Mouse (Mus musculus) right cerebral cortex, postnatal 4 days (tissue): Measurements from ENCODE around the gene Evi5.
A peak's percentile ranks its signal among the peaks of the same experiment; 100 is the strongest.

Experiments used
- DNase-seq: peaks from one replicate; pipeline ENCODE4 v3.0.0-alpha.2; 2022

The Evi5 gene

DNA sequence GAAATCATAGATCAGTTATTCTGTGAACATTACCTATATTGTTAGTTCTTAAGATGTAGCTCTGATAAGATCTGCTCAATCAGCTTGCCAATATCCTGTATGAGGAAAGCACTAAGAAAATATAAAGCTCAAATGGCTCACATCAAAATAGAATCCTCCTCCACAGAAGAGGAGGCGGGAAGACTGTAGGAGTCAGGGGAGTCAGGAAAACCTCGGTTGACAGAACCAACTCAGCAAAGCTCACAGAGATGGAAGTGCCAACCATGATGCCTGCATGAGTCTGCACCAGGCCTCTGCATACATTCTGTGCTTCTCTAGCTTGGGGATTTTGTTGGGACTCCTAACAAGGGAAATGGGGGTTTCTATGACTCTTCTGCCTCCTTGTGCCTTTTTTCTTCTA is 73.7 kb downstream of the Evi5 start:
- no peak for DNase-seq

DNA sequence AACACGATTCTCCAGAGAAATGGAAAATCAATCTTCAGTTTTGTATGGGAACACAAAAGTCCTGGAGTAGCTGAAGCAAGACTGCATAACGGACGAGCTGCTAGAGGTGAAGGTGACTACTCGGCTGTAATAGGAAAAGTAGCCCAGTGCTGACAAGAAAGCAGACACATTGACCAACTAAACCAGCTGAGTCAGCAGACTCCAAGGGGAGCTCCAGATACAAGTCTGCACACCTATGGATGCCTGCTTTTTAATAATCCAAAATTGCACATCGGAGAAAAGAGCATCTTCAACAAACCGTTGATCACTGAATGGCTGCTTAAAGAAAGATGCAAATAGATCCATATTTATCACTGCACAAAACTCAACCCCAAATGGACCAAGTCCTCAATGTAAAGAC is 76.6 kb downstream of the Evi5 start:
- no peak for DNase-seq

DNA sequence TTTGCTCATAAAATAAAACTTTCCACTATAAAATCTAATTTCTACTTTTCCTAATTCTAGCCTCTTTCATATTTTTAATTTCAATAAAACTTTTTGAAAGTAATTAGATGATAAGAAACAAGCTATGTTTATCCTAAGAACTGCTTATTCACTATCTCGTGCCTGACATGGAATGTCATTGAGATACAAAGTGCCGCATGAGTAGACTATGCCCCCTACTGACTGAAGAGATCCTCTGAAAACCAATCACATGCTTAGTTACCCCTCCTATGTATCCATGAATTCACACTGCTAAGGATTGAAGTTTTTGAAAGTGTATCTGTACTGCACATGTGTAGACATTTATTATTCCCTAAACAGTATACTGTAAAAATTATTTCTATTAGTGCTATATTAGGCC is 81.0 kb downstream of the Evi5 start:
- no peak for DNase-seq

DNA sequence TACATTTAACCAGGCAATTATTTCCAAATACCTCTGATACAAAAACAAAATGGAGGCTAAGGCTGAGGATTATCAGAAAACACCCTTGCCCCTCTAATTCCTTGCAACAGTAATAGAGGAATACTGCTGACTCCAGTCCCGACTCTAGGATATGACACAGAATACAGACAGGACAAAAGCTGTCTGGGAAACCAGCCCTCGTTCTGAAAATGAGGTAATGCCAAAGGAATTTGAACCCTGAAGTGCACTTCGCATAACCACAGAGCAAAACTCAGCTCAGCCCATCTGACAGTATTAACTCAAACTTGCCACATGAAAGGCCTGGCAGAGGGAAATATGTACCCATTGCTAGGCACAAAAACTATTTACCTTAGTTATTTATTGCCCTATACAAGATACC is 81.6 kb downstream of the Evi5 start:
- no peak for DNase-seq

DNA sequence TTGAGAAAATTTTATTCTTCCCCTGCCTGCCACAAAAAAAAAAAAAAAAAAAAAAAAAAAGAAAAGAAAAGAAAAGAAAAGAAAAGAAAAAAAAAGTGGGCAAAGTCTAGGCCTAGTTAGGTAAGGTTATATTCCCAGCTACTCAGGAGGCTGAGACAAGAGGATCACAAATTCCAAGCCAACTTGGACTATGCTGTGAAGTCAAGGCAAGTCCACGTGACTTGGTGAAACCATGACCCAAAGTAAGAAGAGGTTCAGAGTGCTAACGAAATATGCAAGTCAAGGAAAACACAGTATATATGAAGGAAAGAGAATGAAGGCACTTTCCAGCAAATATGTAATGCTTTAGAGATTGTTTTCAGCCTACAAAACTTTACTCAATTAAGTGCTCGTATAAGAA is 82.4 kb downstream of the Evi5 start:
- DNase-seq, result no peak

DNA sequence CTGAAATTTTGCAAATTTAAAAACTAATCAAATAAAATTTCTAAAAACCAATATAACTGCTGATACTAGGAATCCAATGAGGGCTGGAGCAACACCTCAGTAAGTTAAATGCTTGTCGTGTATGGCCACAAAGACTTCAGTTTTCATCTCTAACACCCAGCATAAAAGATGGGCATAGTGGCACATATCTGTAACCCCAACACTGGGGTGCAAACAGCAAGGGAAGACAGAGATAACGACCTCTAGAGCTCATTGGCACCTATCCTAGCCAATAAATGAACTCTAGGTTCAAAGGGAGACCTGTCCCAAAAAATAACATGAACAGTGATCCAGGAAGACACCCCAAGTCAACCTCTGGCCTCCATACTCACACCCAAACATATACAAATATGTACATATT is 82.9 kb downstream of the Evi5 start:
- no peak for DNase-seq

DNA sequence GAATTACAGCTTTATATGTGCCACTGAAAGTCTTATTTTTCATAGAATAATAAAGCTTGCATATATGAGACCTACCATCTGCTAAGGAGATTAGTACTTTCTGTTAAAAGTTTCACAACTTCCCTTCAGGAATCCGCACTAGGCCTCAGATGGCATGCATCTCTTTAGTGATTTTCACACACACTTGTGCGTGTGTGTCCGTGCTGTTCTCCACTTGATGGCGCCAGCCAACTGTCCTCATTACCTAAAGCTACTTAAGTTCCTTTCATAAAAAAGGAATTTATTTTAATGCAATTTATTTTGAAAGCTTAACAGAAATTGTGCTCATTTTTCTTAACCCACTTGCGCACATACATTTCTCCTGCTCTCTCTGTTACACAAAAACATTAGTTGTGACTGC is 85.4 kb downstream of the Evi5 start:
- peak; percentile 32 for DNase-seq

DNA sequence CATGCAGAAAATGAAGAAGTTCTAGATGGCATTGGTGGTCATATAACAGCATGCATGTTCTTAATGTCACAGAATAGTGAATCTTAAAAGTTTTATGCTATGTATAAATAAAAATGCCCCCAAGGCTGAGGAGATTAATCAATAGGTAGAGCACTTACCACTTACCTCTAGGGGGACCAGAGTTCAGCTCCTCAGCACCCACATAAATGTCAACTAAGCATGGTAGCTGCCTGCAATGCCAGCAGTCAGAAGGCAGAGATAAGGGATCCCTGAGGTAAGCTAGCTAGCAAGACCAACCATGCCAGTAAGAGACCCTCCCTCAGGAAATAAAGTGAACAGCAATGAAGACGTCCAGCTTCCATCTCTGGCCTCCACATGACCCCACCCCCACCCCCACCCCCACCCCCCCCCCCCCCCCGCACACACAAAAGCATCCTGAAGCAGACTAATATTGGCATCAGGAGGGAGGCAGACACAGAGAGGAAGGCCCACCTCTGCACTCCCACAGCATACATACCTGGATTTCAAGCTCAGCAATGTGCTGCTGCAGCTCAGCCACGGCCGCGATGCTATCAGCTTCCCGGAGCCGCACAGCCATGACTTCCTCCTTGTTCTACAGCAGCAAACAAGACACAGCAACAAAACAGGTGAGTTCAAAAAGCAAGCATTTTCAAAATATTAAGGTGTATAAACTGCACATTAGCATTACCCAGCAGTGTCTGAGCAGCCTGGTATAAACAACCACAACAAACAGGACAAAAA is 87.0 kb downstream of the Evi5 start:
- DNase-seq, result no peak

DNA sequence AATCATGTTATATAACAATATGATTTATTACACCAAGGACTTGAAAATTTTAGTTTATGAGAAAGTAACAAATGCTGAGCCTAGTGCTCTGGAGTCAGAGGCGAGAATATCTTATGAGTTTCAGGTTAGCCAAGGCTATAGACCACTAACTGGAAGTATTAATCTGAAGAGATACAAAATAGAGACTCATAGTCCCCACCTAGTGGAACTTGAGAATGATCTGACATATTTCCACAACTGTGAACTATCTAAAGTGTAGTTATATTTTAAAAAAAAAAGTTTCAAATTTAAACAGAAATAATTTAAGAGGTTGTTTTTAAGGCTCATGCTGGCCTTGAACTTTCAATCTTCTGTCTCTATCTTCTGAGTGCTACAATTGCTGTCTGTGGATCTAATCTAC is 92.5 kb downstream of the Evi5 start:
- no peak for DNase-seq

DNA sequence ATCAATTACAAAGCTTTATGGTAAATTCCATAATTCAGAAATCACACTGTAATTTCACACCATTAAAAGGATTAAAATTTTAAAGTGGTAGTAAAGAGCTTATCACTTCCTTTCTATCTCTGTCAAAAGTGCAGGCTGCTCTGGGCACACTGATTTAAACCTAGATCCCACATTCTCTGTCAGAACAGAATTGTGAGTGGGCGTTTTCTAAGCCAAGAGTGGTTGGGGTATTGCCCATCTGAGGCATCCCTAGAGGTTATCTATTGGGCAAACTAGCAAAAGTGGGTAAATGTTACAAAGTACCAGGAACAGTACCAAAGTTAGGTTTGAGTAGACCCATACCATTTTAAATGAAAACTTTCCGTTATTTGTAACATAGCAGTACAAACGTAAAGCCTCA is 96.1 kb downstream of the Evi5 start:
- DNase-seq, result no peak

DNA sequence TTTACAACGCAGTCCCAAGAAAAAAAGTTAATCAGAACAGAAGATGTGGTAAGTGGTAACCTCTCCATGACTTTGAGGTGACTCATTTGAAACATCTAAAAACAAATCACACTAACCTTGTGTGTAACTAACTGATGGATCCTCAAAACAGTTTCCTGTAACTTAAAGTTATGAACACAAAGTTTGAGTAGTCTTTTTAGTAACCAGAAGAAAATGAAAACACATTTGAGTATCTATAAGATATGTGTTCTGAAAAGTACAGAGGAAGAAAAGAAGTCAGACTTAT is 97.4 kb downstream of the Evi5 start:
- DNase-seq, result no peak

DNA sequence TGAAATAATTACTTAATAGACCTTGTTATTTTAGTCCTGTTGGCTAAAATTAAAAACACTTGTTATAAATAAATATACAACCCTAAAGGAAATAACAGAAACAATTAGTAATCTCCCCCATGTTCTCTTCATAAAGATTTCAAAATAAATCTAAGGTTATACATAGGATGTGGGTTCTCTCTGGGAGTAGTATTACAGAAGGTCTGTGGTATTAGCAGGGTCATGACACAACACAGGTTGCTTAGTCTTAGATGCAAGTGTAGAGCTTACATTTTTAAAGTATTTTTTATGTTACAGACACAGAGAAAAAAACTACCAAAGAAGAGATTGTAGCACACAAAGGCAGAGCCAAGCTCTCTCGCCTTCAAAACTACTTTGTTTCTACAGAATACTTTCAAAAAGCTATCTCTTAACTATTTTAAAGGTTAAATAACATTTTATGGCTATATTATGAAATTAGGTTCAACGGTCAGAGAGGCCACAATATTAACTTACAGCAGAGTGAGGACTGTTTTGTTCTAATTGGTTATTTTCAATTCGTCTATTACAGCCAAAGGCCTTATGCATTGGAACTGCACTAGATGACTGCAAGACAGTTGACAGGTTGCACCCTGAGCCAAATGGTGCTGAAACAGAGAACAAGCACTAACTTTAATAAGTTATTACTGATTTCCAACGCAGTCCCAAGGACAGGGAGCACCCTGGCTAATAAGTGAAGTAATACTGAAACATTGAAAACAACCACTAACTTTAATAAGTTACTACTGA is 97.9 kb downstream of the Evi5 start:
- no peak for DNase-seq

DNA sequence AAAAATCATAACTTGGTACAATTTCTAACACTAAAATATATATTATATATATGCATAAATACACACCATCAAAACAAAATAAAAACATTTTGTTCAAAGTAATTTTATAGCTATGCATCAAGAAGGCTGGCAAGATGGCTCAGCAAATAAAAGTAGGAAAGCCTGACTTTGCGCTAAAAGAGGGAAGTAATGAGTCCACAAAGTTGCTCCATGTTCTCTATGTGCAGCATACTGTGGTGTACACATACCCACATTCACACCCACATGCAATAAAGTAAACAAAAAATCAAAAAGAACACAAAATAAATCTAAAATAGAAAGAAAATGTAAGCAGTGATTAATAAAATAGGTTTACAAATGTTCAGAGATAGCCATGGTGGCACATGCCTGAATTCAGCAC is 99.0 kb downstream of the Evi5 start:
- no peak for DNase-seq

DNA sequence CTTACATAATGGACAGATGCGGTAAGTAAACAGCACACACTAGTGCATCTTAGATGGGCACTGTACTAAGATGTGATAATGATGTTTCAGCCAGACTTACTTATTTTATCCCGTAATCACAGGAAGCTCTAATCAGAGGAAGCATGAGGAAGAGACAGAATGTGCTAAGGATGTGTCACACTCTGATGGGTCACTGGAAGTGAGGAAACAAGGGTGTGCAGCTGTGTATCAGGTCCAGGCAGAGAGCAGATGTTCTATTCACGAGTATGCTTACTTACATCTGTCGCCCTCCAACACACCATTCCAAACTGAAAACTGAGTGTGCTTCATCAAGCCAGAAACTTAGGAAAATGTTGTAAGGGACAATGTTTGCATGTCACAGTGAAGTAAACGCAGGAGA is 102.9 kb downstream of the Evi5 start:
- DNase-seq, result no peak

DNA sequence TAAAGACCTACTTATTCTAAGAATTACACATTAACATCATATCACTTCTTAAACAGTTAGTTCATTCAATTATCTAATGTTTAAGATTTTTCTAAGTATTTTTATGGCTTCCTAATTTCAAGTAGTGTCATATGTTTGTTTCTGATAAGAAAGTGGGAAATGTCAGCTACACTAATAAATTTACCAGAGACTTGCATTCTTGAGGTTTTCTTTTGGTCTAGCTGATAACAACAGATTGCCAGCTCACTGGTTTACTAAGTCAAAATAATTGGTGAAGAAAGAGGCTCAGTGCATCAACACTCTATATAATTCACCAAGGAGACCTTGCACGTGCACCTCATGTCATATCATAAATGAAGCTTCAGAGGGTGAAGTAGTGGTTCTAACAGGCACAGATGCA is 106.7 kb downstream of the Evi5 start:
- DNase-seq, result no peak

DNA sequence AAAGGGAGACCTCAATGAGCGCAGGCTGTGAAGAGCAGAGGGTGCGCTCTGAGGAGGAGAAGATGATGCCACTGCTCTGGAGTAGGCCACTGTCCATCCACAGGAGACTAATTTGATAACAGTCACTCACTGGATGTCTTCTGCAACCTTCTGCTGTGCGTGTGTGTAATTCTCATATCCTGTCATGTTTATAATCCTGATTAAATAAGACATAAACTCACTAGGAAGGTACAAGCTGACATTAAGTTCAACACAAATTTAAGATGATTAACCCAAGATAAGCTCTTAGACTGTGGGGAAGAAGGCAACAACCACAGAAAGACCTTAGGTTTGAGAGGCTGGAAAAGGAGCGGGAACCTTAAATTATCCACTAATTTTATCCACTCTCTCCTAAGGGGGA is 109.0 kb downstream of the Evi5 start:
- DNase-seq, result no peak

DNA sequence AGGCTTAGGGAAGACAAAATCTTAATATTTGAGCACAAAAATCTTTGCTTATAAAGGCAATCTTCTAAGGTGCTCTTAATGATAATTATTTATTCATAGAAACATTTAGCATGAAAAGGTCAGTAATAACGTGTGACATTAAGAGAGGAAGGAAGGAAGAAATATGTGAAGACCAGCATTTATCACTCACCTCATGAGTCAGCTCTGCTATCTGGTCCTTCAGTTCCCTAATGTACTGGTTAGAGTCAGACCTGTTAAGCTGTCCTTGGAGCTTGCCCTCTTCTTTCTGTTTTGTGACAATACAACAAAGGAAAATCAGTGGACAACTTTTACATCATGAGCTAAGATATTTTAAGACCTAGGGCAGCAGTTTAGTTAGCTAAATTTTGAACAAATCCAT is 110.4 kb downstream of the Evi5 start:
- no peak for DNase-seq

DNA sequence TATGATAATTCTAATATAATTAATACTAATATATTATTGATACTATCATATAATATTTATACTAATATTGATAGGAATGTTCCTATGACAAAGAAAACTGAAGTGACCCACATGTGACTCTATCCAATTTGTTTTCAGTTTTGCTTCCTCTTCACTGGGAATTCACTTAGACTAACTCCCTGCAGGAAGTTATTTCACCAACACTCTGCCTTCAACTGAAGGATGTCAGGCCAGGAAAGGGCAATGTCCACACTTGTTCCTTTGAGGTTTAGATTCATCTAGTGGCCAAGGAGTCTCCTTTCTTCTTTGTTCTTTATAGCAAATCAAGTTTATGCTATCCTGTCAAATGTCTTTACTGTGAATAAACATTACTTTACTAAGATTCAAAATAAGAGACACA is 111.2 kb downstream of the Evi5 start:
- DNase-seq, result no peak

DNA sequence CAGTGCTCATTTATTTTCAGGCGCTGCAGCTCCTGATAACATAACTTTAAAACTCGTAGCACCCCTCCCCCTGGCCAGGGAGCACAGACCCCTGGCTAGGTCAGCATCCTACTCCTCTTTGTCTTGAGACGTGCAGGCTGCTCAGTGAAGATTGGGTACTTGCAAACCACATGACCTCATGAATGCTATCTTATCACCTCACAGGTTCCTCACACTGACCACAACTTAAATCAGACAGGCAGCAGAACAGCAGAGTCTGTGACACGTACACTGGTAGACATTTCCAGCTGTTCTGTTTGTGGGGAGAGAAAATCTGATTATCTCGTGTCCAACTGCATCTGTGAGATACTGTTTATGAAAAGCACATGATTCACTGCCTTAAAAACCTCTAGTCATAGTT is 115.8 kb downstream of the Evi5 start:
- no peak for DNase-seq

DNA sequence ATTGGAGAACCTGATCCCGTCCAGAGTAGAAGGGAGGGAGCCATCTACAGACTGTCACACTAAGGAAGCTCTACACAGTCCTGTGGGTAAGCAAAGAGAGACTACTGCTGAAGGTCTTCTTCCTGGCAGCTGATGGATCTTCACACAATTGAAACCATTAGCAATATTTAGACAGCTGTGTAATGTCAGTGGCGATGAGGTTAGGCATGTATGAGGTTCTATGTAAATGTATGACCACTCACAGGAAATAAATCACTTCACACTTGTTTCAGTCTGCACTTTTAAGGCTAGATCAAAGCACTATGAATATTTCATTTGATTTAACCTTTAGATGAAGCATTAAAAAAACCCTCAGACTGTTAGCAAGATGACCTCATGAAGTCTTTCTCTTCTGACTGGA is 118.8 kb downstream of the Evi5 start:
- DNase-seq, result no peak

DNA sequence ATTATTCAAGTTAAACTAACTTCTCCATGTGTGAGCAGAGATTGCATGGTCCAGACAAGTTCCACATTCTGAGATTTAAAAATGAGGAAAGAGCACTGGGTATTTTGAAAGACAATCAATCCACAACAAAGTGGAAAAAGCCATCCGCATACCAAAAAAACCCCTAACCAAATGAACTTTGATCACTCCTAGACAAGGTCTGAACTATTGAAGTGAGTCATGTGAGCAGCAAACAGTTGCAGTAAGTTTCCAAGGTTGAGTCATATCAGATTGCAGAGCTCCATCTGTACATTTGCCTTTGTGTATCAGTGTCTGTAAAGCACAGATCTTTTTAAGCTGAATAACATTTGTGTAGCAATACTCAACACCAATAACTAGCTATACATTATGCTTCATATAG is 120.2 kb downstream of the Evi5 start:
- DNase-seq, result no peak

DNA sequence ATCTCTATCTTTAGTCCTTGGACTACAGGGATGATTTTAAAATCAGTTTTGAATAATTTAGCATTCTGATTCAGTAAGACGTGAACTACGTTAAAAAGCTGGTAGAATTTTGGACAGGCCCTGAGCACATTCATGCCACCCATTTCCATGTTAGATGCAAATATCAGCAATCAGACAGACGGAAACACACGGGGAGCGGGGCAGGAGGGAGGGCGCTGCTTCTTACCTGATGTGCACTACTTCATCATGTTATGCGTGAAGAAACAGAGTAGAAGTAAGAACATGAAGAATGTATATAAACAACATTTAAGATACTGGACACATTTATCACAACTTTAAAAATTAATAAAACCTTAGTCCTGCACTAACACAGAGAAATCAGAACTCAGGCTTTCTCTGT is 121.3 kb downstream of the Evi5 start:
- DNase-seq, result no peak

DNA sequence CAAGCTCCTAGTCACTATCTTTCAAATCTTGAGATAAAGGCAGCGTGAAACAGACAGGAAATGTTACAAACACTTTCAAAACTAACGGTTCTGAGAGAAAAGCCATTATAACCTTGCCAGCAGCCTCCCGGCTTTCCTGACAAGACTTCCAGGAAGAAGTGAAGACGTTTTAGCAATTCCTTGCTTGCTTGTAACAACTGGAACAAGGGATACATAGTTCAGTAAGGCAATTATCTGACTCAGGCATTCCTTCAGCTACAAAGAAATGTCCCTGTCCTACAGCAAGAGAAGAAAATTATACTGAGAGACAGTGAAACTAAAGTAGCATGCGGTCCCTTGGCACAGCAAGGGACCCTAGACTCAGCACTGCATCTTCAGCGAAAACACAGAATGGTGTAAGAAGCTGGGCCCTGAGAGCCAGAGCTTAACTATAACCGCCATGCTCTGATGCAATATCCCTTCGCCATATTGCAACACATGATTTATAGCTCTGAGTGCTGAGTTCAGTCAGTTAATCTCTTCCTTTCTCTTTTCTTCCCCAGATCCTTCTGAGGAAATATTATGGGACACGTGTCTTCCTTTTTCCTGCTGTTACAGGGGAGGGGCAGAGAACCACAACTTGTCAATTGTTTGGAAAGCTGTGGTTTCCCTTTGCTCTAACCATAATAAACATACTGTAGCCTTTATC is 125.5 kb downstream of the Evi5 start:
- no peak for DNase-seq

DNA sequence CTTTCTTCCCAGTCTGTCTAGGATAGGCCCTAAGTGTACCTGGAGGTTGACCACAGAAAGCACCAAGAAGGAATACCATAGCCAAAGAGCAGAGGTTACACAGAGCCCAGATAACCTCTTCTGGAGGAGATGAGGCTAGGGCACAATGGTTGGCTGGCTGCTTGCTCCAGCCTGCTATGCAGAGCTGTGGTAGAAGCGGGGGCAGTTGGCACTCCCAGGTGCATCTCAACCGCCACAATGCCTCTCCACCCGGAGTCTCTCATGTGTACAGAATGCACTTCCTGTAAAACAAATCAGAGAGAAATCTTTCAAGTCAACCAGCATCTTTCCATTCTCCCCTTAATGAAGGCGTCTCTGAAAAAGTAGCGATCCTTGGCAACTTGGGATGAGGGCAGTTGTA is 135.9 kb downstream of the Evi5 start:
- DNase-seq, result no peak

DNA sequence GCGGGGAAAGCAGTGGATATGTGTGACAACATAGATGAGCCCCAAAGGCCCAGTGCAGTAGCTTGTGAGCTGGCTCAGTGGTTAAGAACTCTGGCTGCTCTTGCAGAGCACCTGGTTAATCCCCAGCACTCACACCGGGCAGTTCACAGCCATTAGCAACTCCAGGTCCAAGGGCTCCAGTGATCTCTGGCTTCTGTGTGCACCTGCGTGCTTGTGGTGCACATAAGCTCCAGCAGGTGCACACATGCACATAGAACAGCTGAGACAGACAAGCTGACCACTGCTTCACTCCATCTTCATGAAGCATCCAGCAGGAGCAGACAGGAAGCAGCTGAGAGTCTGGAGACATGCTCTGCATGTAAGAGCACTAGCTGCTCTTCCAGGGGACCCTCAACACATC is 136.6 kb downstream of the Evi5 start:
- DNase-seq, result no peak
